Mouse (Mus musculus) bone marrow, adult 2 months (tissue): Measurements from ENCODE around the gene Fancd2.

Experiments used
- CTCF ChIP-seq: fragments of 200-500 bp; IDR thresholded peaks from 2 replicates; pipeline ENCODE4 v1.5.1; 2011; ENCODE audit warnings: low read length, control low read depth; ENCODE audit not compliant: control insufficient read depth, insufficient read depth
- POLR2A ChIP-seq: fragments of 200-500 bp; IDR thresholded peaks from 2 replicates; pipeline ENCODE4 v1.6.1; 2011; ENCODE audit warnings: low read depth, mild to moderate bottlenecking, control low read depth, low read length, borderline replicate concordance; ENCODE audit not compliant: control insufficient read depth

DNA sequence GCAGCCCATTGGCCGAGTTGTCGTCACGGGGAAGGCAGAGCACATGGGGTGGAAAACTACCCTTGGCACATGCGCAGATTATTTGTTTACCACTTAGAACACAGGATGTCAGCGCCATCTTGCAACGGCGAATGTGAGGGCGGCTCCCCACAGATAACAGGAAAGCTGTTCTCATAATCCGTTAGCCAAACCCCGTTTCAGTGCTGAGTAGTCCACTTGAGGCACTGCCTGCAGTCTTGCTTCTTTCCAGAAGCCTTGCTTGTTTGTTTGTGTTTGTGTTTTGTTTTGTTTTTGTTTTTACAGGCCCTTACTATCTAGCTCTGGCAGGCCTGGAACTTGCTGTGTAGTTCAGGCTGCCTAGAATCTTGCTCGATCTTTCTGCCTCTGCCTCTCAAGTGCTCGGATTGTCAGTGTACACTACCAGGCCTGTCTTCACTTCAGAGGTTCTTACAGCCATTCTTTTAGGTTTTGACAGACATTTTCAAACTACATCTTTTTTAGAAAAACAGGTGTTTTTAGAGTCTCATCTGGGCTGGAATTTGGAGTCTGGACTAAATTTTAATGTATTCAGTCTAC is 12.5 kb downstream of the Fancd2 start:
- TF ChIP-seq CTCF (no peak), POLR2A (no peak)
